Mouse (Mus musculus): Measurements from ENCODE around the gene Bsdc1. TPM values are rescaled to one million over a fixed set of nuclear protein-coding genes. Genes with fewer than 3 reads are reported as not detected.

The Bsdc1 gene
- polyA plus RNA-seq, 1 experiment = 28.4 TPM

DNA sequence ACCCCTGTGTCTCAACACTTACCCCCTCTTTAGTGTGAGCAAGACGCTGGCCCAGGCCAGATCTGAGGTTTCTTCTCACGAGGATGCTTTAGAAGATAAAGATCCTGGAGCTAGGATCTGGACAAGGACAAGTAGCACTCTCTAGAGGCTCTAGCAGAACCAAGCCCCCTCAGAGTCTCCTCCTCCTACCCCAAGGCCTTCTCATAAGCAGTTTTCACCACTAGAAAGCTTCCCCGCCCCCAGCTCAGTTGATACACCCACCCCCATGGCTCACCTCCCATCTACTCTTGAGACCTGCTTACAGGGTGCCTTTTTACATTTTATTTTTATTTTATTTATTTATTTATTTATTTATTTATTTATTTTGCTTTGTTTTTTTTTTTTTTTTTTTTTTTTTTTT is 48.3 kb downstream of the Bsdc1 start:
- Histone ChIP-seq H3K4me3 (replicated peaks; ENCODE audit: extremely low read depth, low read depth, low read length) (no peak overlapping the region), H3K4me1 (ENCODE audit: control insufficient read depth, insufficient read depth, low read length) (peaks cover 9% of the 10 kb centered on the region)
- WGBS = 82% methylated on average over 3 of the region's 3 CpGs
- DNase-seq = no peak
- TF ChIP-seq CTCF (IDR thresholded peaks at IDR 0.05; ENCODE audit: insufficient read depth, low read length) = no peak
- no peak for TF ChIP-seq POLR2A (IDR thresholded peaks at IDR 0.05; ENCODE audit: borderline replicate concordance, extremely low read depth, low read depth, low read length)

DNA sequence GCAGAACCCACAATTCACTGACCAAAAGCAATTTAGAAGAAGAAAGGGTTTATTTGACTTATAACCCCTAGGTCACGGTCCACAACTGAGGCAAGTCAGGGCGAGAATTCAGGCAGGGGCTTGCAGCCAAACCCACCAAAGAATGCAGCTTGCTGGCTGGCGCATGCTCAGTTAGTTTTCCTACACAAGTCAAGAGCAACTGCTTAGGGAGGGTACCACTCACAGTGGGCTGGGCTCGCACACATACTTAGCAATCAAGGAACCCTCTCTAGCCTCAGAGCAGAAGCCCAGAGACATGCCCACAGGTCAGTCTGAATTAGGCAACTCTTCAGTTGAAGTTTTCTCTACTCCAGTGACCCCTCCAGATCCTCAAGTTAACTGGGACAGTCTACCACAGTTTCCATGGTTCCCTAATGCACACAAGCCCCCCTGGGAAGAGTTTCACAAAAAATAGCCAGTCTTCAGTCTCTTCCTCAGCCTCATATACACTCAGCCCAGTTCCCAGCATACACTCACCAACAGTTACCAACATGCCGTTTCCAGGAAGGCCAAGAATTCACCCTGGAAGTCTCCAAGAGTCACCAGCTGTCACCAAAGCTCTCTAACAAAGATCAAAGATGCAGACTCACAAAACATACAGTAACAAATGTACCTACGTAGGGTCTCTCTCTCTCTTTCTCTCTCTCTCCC is 49.5 kb downstream of the Bsdc1 start:
- Histone ChIP-seq H3K4me3 (replicated peaks; ENCODE audit: extremely low read depth, low read depth, low read length) (no peak overlapping the region), H3K4me1 (ENCODE audit: control insufficient read depth, insufficient read depth, low read length) (peaks cover 9% of the 10 kb centered on the region)
- TF ChIP-seq POLR2A (IDR thresholded peaks at IDR 0.05; ENCODE audit: borderline replicate concordance, extremely low read depth, low read depth, low read length) (no peak), CTCF (IDR thresholded peaks at IDR 0.05; ENCODE audit: insufficient read depth, low read length) (no peak)
- DNase-seq = no peak
- WGBS = 60% methylated on average over 6 of the region's 6 CpGs

DNA sequence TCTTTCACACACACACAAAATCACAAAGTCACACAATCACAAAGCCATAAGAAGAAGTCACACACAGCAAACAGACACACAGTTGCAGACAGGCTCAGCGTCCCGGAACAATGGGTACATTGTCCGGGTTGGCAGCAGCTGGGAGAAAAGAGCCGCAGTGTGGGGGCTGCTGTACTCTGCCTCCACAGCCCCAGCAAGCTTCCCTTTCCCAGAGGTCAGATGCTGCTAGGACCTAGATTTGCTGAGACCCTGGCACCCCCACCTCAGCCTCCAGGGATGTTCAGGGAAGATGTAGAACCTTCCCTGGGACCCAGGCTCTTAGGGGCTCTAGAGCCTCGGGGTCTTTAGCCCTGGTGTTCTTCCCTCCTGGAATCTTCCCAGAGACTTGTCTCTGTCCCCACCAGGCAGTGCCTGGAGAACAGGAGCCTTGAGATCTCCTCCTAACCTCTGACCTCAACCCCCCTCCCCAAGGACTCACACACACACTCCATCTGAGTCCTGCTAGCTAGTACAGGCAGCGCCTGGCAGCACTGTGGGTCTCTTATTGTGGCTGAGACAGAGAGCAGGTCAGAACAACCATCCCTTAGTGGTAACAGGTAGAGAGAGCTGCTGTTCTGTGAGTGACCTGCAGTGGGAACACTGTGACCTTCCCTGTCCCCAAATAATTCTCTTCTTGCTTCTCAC is 50.2 kb downstream of the Bsdc1 start:
- no peak for DNase-seq
- Histone ChIP-seq H3K4me3 (replicated peaks; ENCODE audit: extremely low read depth, low read depth, low read length) (no peak overlapping the region), H3K4me1 (ENCODE audit: control insufficient read depth, insufficient read depth, low read length) (peaks cover 9% of the 10 kb centered on the region)
- WGBS = 66% methylated on average over 6 of the region's 6 CpGs
- TF ChIP-seq POLR2A (IDR thresholded peaks at IDR 0.05; ENCODE audit: borderline replicate concordance, extremely low read depth, low read depth, low read length) (no peak), CTCF (IDR thresholded peaks at IDR 0.05; ENCODE audit: insufficient read depth, low read length) (no peak)

DNA sequence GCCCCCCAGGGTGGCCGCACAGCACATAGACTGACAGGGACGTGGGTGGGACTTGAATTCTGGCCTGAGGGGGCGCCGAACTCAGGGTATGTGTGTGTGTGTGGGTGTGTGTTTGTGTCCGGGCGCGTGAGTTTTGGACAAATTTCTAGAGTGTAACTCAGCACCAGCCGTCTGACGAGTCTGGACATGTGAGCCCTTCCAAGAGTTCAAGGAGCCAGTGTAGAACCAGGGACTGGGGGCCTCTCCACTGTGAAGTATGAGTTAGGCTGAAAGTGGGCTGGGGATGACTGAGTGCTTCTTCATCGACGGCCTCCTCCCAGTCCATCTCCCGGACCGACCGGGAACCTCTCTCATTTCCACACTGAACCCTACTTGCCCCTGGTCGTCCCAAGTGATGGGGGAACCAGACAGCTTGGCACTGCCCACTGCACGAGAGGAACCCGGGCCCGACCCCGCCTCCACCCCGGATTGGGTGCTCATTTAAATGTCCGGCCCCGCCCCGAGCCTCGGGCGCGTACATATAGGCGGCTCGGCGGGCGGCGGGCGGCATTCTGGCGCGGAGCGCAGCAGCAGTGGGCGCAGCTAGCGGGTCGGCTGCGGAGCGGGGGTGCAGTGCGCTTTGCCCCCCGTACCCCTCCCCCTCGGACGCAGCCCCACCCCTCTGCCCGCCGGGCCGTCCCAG is 51.8 kb downstream of the Bsdc1 start, which contains the start of gene Marcksl1:
Marcksl1 (plus strand) TSS at position 496 of the 682 bp plus-strand sequence.
- peaks cover 7% of the 10 kb centered on the region for H3K4me1 ChIP-seq (ENCODE audit: control insufficient read depth, insufficient read depth, low read length)
- 9% methylated on average over 46 of the region's 47 CpGs for WGBS
- DNase-seq = peak; percentile 80
- TF ChIP-seq POLR2A (IDR thresholded peaks at IDR 0.05; ENCODE audit: borderline replicate concordance, extremely low read depth, low read depth, low read length) (peak; percentile 65; the same call in 1 of the 2 replicates), CTCF (IDR thresholded peaks at IDR 0.05; ENCODE audit: insufficient read depth, low read length) (no peak)
- H3K4me3 ChIP-seq (replicated peaks; ENCODE audit: extremely low read depth, low read depth, low read length) = peak within 1 kb of the TSS; percentile 77

DNA sequence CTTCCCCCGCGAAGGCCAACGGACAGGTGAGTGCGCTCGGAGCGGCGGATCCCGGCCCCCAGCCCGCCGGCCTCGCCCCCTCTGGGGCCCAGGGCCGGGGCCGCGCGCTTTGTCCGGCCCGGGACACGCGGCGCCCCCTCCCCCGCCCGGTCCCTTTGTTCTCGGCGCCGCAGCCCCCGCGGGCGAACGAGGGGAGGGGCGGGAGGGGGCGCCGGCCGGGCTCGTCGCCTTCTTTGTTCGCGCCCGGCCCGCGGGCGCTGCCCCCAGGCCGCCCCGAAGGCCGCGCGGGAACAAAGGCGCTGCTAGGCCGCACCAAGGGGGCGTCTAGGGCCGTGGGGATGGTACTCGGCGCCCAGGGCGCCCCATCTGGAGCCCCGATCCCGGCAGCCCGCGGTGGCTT is 52.5 kb downstream of the Bsdc1 start:
- Histone ChIP-seq H3K4me3 (replicated peaks; ENCODE audit: extremely low read depth, low read depth, low read length) (peak overlapping the region; percentile 77), H3K4me1 (ENCODE audit: control insufficient read depth, insufficient read depth, low read length) (peaks cover 7% of the 10 kb centered on the region; the same call in 1 of the 2 replicates)
- no peak for TF ChIP-seq POLR2A (IDR thresholded peaks at IDR 0.05; ENCODE audit: borderline replicate concordance, extremely low read depth, low read depth, low read length)
- no peak for TF ChIP-seq CTCF (IDR thresholded peaks at IDR 0.05; ENCODE audit: insufficient read depth, low read length)
- no peak for DNase-seq
- under 1% methylated on average over 37 of the region's 57 CpGs for WGBS

DNA sequence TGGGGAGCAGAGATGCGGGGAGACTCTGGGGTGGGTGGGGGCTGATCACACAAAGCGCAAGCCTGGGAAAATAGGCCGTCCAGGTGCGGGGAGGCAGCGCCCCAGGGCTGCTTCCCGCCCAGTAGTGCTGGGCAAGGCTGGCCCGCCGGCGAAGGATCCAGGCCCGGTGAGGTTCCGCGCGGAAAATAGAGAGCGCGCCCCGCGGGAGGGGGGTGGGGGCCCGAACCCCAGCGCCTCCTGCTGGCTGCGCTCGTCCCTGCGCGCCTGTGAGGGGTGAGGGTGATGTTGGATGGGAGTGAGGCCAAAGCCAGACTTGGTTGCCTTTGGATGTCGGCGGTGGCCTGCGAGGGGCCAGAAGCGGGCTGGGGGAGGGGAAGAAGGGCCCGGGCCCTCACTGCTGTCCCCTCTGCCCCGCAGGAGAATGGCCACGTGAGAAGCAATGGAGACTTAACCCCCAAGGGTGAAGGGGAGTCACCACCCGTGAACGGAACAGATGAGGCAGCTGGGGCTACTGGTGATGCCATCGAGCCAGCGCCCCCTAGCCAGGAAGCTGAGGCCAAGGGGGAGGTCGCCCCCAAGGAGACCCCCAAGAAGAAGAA is 53.0 kb downstream of the Bsdc1 start:
- Histone ChIP-seq H3K4me3 (replicated peaks; ENCODE audit: extremely low read depth, low read depth, low read length) (peak overlapping the region; percentile 77), H3K4me1 (ENCODE audit: control insufficient read depth, insufficient read depth, low read length) (peaks cover 4% of the 10 kb centered on the region; the same call in 1 of the 2 replicates)
- TF ChIP-seq POLR2A (IDR thresholded peaks at IDR 0.05; ENCODE audit: borderline replicate concordance, extremely low read depth, low read depth, low read length) = no peak
- TF ChIP-seq CTCF (IDR thresholded peaks at IDR 0.05; ENCODE audit: insufficient read depth, low read length) = peak; percentile 57
- DNase-seq = peak; percentile 51
- 1% methylated on average over 33 of the region's 35 CpGs for WGBS

DNA sequence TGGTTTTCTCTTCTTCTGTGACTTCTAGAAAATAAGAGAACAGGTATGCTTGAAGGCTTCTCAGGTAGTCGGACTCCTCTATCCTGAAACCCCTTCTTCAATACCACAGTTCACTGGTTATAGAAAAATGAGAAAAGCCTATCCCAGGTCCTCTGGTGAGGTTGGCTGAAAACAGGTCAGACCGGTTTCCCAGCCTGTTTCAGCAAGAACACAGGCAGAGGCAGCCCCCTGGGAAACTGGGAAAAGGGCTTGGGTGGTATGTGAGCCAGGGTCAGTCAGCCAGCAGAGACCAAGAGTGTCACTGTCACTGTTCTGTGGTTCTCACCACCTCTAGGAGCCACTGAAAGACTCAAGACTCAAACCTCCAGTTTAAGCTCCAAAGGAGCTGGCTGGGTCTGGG is 55.5 kb downstream of the Bsdc1 start:
- Histone ChIP-seq H3K4me1 (ENCODE audit: control insufficient read depth, insufficient read depth, low read length) (peaks cover 4% of the 10 kb centered on the region; the same call in 1 of the 2 replicates), H3K4me3 (replicated peaks; ENCODE audit: extremely low read depth, low read depth, low read length) (no peak overlapping the region)
- WGBS = 49% methylated on average over 2 of the region's 2 CpGs
- TF ChIP-seq POLR2A (IDR thresholded peaks at IDR 0.05; ENCODE audit: borderline replicate concordance, extremely low read depth, low read depth, low read length) = no peak
- TF ChIP-seq CTCF (IDR thresholded peaks at IDR 0.05; ENCODE audit: insufficient read depth, low read length) = no peak
- DNase-seq = no peak

DNA sequence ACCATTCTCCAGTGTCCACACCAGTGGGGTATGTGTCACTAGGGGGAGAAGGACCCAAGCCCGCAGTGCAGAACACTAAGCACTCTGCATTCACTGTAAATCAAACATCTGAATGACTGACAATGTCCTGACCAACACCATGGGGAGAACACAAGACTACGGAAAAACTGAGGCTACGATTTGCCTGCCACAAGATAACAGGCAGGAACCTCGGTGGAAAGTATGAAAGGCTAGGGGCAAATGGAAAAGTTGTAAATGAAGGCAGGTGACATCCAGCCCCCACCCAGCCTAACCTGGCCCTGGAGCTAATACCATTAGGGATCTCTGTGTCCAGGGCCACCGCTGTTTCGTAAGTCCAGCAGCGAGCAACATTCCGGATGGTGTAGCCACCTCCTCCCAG is 57.1 kb downstream of the Bsdc1 start:
- Histone ChIP-seq H3K4me1 (ENCODE audit: control insufficient read depth, insufficient read depth, low read length) (peaks cover 4% of the 10 kb centered on the region; the same call in 1 of the 2 replicates), H3K4me3 (replicated peaks; ENCODE audit: extremely low read depth, low read depth, low read length) (no peak overlapping the region)
- DNase-seq = no peak
- TF ChIP-seq CTCF (IDR thresholded peaks at IDR 0.05; ENCODE audit: insufficient read depth, low read length) (no peak), POLR2A (IDR thresholded peaks at IDR 0.05; ENCODE audit: borderline replicate concordance, extremely low read depth, low read depth, low read length) (no peak)
- 92% methylated on average over 8 of the region's 8 CpGs for WGBS

DNA sequence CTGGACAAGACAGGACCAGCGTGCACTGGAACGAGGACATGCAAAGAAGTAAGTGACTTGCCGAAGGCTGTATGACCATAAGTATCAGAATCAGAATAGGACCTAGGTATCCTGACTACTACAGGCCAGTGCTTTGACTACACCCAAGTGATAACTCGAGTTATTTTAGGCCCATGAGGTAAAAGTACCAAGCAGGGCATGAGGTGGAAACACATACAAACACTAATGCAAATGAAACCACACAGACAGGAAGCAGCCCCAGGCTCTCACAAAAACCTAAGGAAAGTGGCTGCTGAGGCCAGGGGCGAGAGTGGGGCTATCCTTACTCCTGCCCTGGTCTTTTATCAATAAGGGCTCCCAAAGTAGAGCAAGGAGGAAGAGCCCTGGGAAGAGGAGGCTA is 64.0 kb downstream of the Bsdc1 start:
- 89% methylated on average over 5 of the region's 5 CpGs for WGBS
- no peaks in the 10 kb centered on the region for H3K4me1 ChIP-seq (ENCODE audit: control insufficient read depth, insufficient read depth, low read length)
- no peak for TF ChIP-seq CTCF (IDR thresholded peaks at IDR 0.05; ENCODE audit: insufficient read depth, low read length)
- no peak for TF ChIP-seq POLR2A (IDR thresholded peaks at IDR 0.05; ENCODE audit: borderline replicate concordance, extremely low read depth, low read depth, low read length)
- no peak overlapping the region for H3K4me3 ChIP-seq (replicated peaks; ENCODE audit: extremely low read depth, low read depth, low read length)
- no peak for DNase-seq

All from lung, adult 2 months (tissue).